Mouse (Mus musculus) embryo, embryonic 10.5 days (tissue): ENCODE measurements at regions not wholly inside any gene's neighbourhood (a gene's known extent, or its start where the extent isn't known, plus 50 kb on each side); places are given as distances from the start of the nearest gene placed in this dataset.
"Not testable (repeated sequence)": the region's sequence is repeated elsewhere in the genome, so short reads cannot be mapped to it uniquely, and the experiment has no call there.

ENCODE experiments used
- DNase-seq: peaks from one replicate; pipeline ENCODE4 v3.0.0-alpha.2; 2015; ENCODE audit warnings: low spot score

GRCm38 (mm10) chr14:48607131-48607530 lies 66.5 kb downstream of the Otx2 start:
- no peak for DNase-seq

- DNase-seq = no peak
Measured at GRCm38 (mm10) chr14:48603490-48603889, 70.1 kb downstream of the Otx2 start.

DNA sequence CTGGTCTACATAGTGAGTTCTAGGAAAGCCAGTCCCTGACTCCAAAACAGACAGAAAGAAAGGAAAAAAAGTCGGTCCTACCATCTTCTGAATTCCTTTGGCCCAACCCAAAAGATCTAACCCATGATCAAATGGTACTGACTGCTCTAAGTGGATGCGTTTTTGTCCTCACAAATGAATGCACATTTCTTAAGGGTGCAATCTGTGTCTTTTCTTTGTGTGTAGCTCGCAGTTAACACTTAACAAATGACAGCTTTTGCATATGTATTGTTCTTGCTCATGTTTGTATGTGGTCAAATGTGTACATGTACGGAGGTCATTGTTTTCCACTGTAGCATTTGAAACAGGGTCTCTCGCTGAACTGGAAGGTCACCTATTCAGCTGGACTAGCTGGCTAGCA lies 79.3 kb downstream of the Otx2 start:
- no peak for DNase-seq

DNA sequence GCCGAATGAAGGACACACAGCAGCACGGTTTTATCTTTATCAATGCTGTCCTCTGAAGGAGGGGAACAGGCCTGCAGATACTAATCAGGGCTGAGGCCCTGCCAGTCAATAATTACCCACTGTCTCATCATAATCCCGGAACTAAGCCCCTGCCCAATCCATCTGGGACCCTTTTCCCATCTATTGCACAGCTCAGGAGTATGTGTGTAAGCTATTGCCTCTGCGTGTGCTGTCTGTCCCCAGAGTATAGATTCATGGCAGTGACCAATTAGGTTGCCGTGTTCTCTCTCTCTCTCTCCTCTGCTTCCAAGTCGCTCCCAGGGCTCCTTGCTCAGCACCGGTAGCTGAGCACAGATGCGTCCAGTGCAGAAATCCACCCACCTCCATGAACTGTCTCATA lies 80.3 kb downstream of the Otx2 start:
- no peak for DNase-seq

- no peak for DNase-seq
Measured at GRCm38 (mm10) chr14:48591483-48592230, 82.0 kb downstream of the Otx2 start.

- DNase-seq = peak; percentile 22
Measured at GRCm38 (mm10) chr14:48590426-48590825, 83.2 kb downstream of the Otx2 start.

DNA sequence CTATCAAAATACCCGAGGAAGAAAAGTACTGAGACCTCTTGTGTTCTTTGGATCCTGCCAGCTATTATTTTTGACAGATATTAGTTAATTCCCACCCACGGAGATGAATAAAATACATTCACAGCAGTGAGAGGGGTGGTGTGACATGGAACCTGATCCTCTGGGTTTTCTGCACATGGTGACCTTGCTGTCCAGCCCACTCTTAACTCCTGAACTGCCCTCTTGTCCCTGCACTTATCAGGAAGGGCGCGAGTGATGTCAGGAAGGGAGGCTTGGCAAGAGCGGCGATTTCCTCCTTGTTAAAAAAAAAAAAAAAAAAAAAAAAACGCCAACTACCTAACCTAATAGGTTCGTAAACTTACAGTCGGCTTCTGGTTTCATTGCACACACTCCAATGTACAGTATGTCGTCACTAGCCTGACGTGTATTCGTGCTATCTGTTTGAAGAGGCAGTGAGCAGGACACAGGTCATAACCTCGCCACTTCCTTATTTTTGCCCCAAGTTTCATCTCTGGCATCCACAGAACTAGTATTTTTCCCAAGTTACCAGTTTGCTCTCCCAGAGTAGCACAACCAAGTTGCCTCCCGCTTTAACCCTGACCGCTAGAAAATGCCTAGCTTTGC lies 83.8 kb downstream of the Otx2 start:
- no peak for DNase-seq

DNA sequence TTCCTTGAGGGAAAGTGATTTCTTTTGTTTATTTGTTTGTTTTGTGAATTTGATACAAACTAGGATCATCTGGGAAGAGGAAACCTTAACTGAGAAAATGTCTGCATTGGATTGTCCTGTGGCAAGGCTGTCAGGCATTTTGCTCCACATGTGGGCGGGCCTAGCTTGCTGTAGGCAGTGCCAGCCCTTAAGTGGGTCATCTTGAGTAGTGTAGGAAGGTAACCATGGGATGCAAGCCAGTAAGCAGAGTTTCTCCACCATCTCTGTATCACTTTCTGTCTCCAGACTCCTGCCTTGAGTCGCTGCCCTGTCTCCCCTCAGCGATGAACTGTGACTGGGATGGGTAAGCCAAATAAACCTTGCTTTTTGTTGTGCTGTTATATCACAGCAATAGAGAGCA lies 87.8 kb downstream of the Otx2 start:
- no peak for DNase-seq

DNA sequence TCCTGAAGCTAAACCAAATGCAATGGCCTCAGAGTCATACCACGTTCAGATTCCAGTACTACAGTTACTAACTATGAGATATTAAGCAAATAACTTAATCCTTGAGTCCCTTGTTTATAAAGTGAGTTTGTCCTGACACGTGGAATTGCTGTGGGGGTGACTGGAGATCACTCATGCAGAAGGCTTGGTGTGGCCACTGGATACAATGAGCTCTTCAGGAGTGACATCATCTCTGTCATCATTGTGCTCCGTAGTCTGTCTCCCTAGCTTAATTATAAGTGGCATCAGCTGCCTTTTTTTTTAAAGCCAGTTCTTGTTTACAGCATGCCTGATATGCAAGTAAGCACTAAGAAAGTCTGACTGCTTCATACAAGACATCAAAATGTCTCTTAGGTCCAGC lies 89.0 kb downstream of the Otx2 start:
- DNase-seq = no peak

- no peak for DNase-seq
Measured at GRCm38 (mm10) chr14:48583516-48583915, 90.1 kb downstream of the Otx2 start.

- DNase-seq = peak; percentile 58
Measured at GRCm38 (mm10) chr14:48582080-48582479, 91.5 kb downstream of the Otx2 start.

DNA sequence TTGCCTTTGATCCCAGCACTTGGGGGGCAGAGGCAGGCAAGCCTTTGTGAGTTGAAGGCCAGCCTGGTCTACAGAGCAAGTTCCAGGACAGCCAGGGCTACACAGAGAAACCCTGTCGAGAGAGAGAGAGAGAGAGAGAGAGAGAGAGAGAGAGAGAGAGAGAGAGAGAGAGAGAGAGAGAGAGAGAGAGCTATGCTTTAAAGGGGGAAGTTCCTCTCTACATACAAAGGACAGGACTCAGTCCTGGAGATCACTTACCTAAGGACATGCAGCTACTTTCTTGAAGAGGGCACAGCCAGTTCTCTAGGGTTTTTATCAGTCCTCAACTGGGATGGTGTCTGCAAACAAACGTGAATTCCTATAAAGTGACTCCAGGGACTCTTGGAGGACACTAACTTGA lies 92.3 kb downstream of the Otx2 start:
- DNase-seq = not testable (repeated sequence)

DNA sequence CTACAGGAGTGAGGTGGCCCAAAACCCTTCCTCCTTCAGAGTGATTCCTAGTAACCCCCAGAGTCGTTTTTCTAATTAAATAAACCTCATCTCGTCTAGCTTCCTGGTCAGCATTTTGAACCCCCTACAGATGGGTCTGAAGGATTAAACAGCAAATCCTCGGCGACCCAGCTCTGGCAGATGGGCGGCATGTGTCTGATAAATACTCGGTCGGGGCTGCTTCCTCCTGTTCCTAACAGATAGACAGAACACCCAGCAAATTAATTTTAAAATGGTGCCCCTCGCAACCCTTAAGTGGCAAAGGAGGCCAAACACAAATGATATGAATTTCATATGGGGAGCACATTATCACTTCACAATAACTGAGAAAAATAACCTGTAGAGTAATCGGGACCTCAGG lies 93.2 kb downstream of the Otx2 start:
- DNase-seq = no peak

GRCm38 (mm10) chr14:48579985-48580384 lies 93.6 kb downstream of the Otx2 start:
- no peak for DNase-seq
